Mouse (Mus musculus) limb, embryonic 11.5 days (tissue): Measurements from ENCODE around the gene Rtel1. TPM values are rescaled to one million over a fixed set of nuclear protein-coding genes. Genes with fewer than 3 reads are reported as not detected.

ENCODE experiments used
- ATAC-seq: fragments of 200-750 bp; cut with Nextera tagmentation; 2 replicates; pipeline ENCODE4 v1.8.0; 2017; ENCODE audit warnings: low read depth; ENCODE audit not compliant: insufficient number of reproducible peaks, low FRiP score, low TSS enrichment
- DNase-seq: peaks from one replicate; pipeline ENCODE4 v3.0.0-alpha.2; 2015; ENCODE audit warnings: low spot score
- H3K27ac ChIP-seq: fragments of 300-500 bp; sonication (generic); replicated peaks from 2 replicates; pipeline ENCODE4 v1.5.1; 2014; ENCODE audit warnings: low read depth, mild to moderate bottlenecking, low read length
- H3K27me3 ChIP-seq: fragments of 300-500 bp; sonication (generic); 2 replicates; pipeline ENCODE4 v1.6.1; 2014; ENCODE audit warnings: mild to moderate bottlenecking, low read length, mixed read lengths; ENCODE audit not compliant: control insufficient read depth, insufficient read depth
- H3K36me3 ChIP-seq: fragments of 300-500 bp; sonication (generic); 2 replicates; pipeline ENCODE4 v1.6.1; 2014; ENCODE audit warnings: mild to moderate bottlenecking, low read length, moderate library complexity, mixed read lengths; ENCODE audit not compliant: control insufficient read depth, insufficient read depth
- H3K4me1 ChIP-seq: fragments of 300-500 bp; sonication (generic); 2 replicates; pipeline ENCODE4 v1.6.1; 2014; ENCODE audit warnings: low read length, mixed read lengths; ENCODE audit not compliant: control insufficient read depth, insufficient read depth
- H3K4me2 ChIP-seq: fragments of 300-500 bp; sonication (generic); 2 replicates; pipeline ENCODE4 v1.6.1; 2014; ENCODE audit warnings: low read depth, mild to moderate bottlenecking, moderate library complexity; ENCODE audit not compliant: severe bottlenecking
- H3K4me3 ChIP-seq: fragments of 300-500 bp; sonication (generic); 2 replicates; pipeline ENCODE4 v1.5.1; 2014; ENCODE audit warnings: low read depth, low read length
- H3K9ac ChIP-seq: fragments of 300-500 bp; sonication (generic); 2 replicates; pipeline ENCODE4 v1.6.1; 2014; ENCODE audit warnings: mild to moderate bottlenecking, low read length
- H3K9me3 ChIP-seq: fragments of 300-500 bp; sonication (generic); 2 replicates; pipeline ENCODE4 v1.6.1; 2016; ENCODE audit warnings: low read length; ENCODE audit not compliant: control insufficient read depth
- WGBS: fragments of 180-500 bp; shearing (Covaris S2); extraction: QIAGEN DNeasy Blood & Tissue Kit; methylation state at CpG from one replicate; pipeline ENCODE4 v1.1.7; 2014; 5-methylcytosine and 5-hydroxymethylcytosine counted together
- polyA plus RNA-seq: library from polyadenylated mRNA; unstranded; fragments of >200 nt; fragmentation: Nextera tagmentation; extraction: Ambion mirVana; gene quantifications from 2 replicates; pipeline ENCODE4 v1.2.1, GENCODE M21; 2014

The Rtel1 gene
- polyA plus RNA-seq, 1 experiment from 2014 or later, result 63.0 TPM

- Histone ChIP-seq H3K9ac (no peak overlapping the region), H3K27ac (no peak overlapping the region), H3K4me1 (no peaks in the 10 kb centered on the region), H3K4me3 (no peak overlapping the region), H3K4me2 (no peak overlapping the region), H3K36me3 (no peaks in the 10 kb centered on the region), H3K27me3 (peaks cover 38% of the 10 kb centered on the region), H3K9me3 (no peaks in the 10 kb centered on the region)
- no peak for DNase-seq
- ATAC-seq, result no peak
- WGBS, result 8% methylated on average over 5 of the region's 5 CpGs
Observed at GRCm38 (mm10) chr2:181313006-181313343, 6.6 kb upstream of the Rtel1 start.

- no peak for DNase-seq
- no peak overlapping the region for H3K4me3 ChIP-seq
- no peak overlapping the region for H3K27ac ChIP-seq
- H3K4me2 ChIP-seq, result peak overlapping the region; percentile 26; the same call in 1 of the 2 replicates
- no peaks in the 10 kb centered on the region for H3K4me1 ChIP-seq
- WGBS, result 2% methylated on average over 35 of the region's 35 CpGs
- H3K9me3 ChIP-seq, result no peaks in the 10 kb centered on the region
- no peaks in the 10 kb centered on the region for H3K36me3 ChIP-seq
- peaks cover 36% of the 10 kb centered on the region for H3K27me3 ChIP-seq
- ATAC-seq, result 0 out of 2 replicates have a peak, but pooled peaks have one; percentile 35
- no peak overlapping the region for H3K9ac ChIP-seq
Observed at GRCm38 (mm10) chr2:181313344-181314079, 6.0 kb upstream of the Rtel1 start.

- Histone ChIP-seq H3K4me3 (no peak within 1 kb of the TSS), H3K36me3 (no peaks in the 10 kb centered on the region), H3K4me2 (peak within 1 kb of the TSS; percentile 26; the same call in 1 of the 2 replicates), H3K9me3 (no peaks in the 10 kb centered on the region), H3K27ac (no peak within 1 kb of the TSS), H3K9ac (no peak within 1 kb of the TSS), H3K4me1 (no peaks in the 10 kb centered on the region; the same call in 1 of the 2 replicates), H3K27me3 (peaks cover 36% of the 10 kb centered on the region)
- DNase-seq (peak; percentile 85), ATAC-seq (no peak)
- 4% methylated on average over 22 of the region's 23 CpGs for WGBS
Observed at GRCm38 (mm10) chr2:181314080-181314810, 5.3 kb upstream of the Rtel1 start, which contains the start of gene Stmn3. TSS of gene Stmn3 (minus strand) at chr2:181314500.

- Histone ChIP-seq H3K27ac (no peak overlapping the region), H3K9me3 (no peaks in the 10 kb centered on the region), H3K4me2 (peak overlapping the region; percentile 82), H3K4me1 (peaks cover 2% of the 10 kb centered on the region; the same call in 1 of the 2 replicates), H3K27me3 (peaks cover 4% of the 10 kb centered on the region; the same call in 1 of the 2 replicates), H3K4me3 (peak overlapping the region; percentile 67), H3K9ac (peak overlapping the region; percentile 67), H3K36me3 (peaks cover 7% of the 10 kb centered on the region; the same call in 1 of the 2 replicates)
- WGBS, result 11% methylated on average over 7 of the region's 7 CpGs
- DNase-seq (no peak), ATAC-seq (no peak)
Observed at GRCm38 (mm10) chr2:181320103-181320499, 562 bp downstream of the Rtel1 start.

GRCm38 (mm10) chr2:181322136-181322535, 2.6 kb downstream of the Rtel1 start:
- Histone ChIP-seq H3K9ac (no peak overlapping the region), H3K27ac (no peak overlapping the region), H3K36me3 (peaks cover 10% of the 10 kb centered on the region), H3K9me3 (no peaks in the 10 kb centered on the region), H3K27me3 (0 out of 2 replicates have a peak, but pooled peaks cover 1% of the 10 kb centered on the region), H3K4me2 (no peak overlapping the region), H3K4me3 (no peak overlapping the region), H3K4me1 (peaks cover 2% of the 10 kb centered on the region; the same call in 1 of the 2 replicates)
- WGBS, result 76% methylated on average over 5 of the region's 5 CpGs
- DNase-seq, result no peak
- no peak for ATAC-seq

GRCm38 (mm10) chr2:181326098-181326497, 6.6 kb downstream of the Rtel1 start:
- H3K27ac ChIP-seq, result no peak overlapping the region
- H3K27me3 ChIP-seq, result no peaks in the 10 kb centered on the region
- H3K4me1 ChIP-seq, result no peaks in the 10 kb centered on the region
- 93% methylated on average over 2 of the region's 2 CpGs for WGBS
- H3K9ac ChIP-seq, result no peak overlapping the region
- no peaks in the 10 kb centered on the region for H3K9me3 ChIP-seq
- DNase-seq, result no peak
- H3K4me2 ChIP-seq, result no peak overlapping the region
- peaks cover 18% of the 10 kb centered on the region for H3K36me3 ChIP-seq
- ATAC-seq, result no peak
- no peak overlapping the region for H3K4me3 ChIP-seq

GRCm38 (mm10) chr2:181332542-181332941, 13.0 kb downstream of the Rtel1 start:
- peaks cover 11% of the 10 kb centered on the region; the same call in 1 of the 2 replicates for H3K36me3 ChIP-seq
- no peaks in the 10 kb centered on the region for H3K4me1 ChIP-seq
- H3K4me2 ChIP-seq, result no peak overlapping the region
- H3K27ac ChIP-seq, result no peak overlapping the region
- DNase-seq (no peak), ATAC-seq (no peak)
- no peak overlapping the region for H3K4me3 ChIP-seq
- H3K9me3 ChIP-seq, result no peaks in the 10 kb centered on the region
- no peaks in the 10 kb centered on the region for H3K27me3 ChIP-seq
- H3K9ac ChIP-seq, result no peak overlapping the region

- no peaks in the 10 kb centered on the region for H3K9me3 ChIP-seq
- H3K36me3 ChIP-seq, result peaks cover 8% of the 10 kb centered on the region; the same call in 1 of the 2 replicates
- WGBS, result 68% methylated on average over 3 of the region's 3 CpGs
- no peak overlapping the region for H3K4me2 ChIP-seq
- H3K9ac ChIP-seq, result no peak overlapping the region
- DNase-seq (peak; percentile 79), ATAC-seq (peak; percentile 47; the same call in 1 of the 2 replicates)
- no peaks in the 10 kb centered on the region for H3K27me3 ChIP-seq
- H3K4me3 ChIP-seq, result no peak overlapping the region
- no peak overlapping the region for H3K27ac ChIP-seq
- H3K4me1 ChIP-seq, result no peaks in the 10 kb centered on the region
Observed at GRCm38 (mm10) chr2:181334023-181334422, 14.5 kb downstream of the Rtel1 start.
